Mouse (Mus musculus) activated CD4-positive, CD25-positive, alpha-beta regulatory T cell, adult 4 months (primary cell): Measurements from ENCODE around the gene Ncoa6. TPM values are rescaled to one million over a fixed set of nuclear protein-coding genes. Genes with fewer than 3 reads are reported as not detected.
A peak's percentile ranks its signal among the peaks of the same experiment; 100 is the strongest.

Source experiments
- ATAC-seq: one replicate; pipeline ENCODE4 v1.8.0; 2017
- polyA plus RNA-seq, 2 experiments: library from polyadenylated mRNA; unstranded; fragments of 100-300 nt; shearing (Covaris generic); gene quantifications; one replicate each; pipeline ENCODE4 v1.2.1; 2017

Ncoa6 gene
- polyA plus RNA-seq, 2 experiments from 2014 or later = 13.0 to 13.8 TPM

DNA sequence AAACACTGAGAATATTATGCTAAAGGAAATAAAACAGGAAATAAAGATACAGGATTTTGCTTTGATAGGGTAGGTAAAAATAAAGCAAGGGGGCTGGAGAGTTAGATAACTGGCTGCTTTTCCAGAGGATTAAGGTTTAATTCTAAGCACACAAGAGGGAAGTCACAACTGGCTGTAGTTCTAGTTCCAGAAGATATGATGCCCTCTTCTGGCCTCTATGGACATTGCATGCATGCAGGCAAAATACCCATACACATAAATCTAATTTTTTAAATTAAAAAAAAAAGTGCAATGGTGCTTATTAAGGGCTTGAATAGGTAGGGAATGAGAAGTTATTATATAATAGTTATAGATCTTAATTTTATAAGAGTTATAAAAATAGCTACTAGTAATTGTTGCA is 37.2 kb downstream of the Ncoa6 start:
- no peak for ATAC-seq

GRCm38 (mm10) chr2:155420911-155421310 is 52.8 kb downstream of the Ncoa6 start:
- ATAC-seq = no peak

- no peak for ATAC-seq
Observed at GRCm38 (mm10) chr2:155404635-155405034, 69.1 kb downstream of the Ncoa6 start.

- ATAC-seq = no peak
Observed at GRCm38 (mm10) chr2:155401926-155402325, 71.8 kb downstream of the Ncoa6 start.

DNA sequence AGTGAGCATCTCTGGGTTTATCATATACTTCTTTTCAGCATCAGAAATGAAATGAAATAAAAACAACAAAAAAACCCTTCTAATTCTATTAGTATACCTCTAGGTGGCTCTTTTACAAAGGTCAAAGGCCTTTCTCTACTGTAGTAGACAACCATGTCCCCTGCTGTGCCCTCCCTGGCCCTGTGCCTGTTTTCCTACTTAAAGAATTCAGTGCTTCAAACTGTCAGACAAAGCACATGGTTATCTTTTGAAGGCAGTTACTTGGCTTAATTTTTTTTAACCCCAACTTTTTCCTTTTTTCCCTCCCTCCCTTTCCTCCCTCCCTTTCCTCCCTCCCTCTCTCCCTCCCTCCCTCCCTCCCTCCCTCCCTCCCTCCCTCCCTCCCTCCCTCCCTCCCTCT is 73.4 kb downstream of the Ncoa6 start:
- no peak for ATAC-seq

DNA sequence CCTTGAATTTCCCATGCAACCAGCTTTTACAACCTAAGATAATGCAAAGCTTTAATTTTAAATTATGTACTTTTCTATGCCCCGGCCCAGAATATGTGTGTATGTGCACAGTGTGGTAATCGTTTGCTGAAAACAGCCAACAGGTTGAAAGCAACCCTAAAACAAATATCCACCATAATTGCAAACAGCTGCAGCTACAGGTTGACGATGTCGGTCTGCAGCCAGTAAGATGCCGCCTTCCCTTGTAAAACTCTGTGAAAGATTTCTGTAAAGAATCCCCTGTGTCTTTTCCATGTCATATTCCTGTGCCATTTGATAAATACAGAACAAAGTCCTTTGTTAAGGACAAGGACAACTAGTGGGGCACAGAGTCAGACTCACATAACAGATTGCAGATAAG is 79.1 kb downstream of the Ncoa6 start:
- no peak for ATAC-seq

GRCm38 (mm10) chr2:155388573-155388972 is 85.1 kb downstream of the Ncoa6 start:
- ATAC-seq = no peak

GRCm38 (mm10) chr2:155387052-155387451 is 86.6 kb downstream of the Ncoa6 start:
- ATAC-seq = no peak

DNA sequence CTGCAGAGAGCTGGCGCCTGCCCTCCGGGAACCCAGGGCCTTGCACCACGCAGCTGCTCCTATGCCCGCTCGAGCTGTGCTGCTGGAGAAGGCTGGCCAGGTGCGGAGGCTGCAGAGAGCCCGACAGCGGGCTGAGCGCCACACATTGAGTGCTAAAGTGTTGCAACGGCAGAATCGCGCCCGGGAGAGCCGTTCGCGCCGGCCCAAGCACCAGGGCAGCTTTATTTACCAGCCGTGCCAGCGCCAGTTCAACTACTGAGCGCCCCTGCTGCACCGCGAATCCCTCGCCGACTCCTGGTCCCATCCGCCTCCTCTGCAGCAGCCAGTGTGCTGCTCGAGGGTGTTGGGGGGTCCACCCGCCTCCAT is 87.2 kb downstream of the Ncoa6 start:
- no peak for ATAC-seq

GRCm38 (mm10) chr2:155385731-155386533 is 87.8 kb downstream of the Ncoa6 start:
- ATAC-seq = no peak

DNA sequence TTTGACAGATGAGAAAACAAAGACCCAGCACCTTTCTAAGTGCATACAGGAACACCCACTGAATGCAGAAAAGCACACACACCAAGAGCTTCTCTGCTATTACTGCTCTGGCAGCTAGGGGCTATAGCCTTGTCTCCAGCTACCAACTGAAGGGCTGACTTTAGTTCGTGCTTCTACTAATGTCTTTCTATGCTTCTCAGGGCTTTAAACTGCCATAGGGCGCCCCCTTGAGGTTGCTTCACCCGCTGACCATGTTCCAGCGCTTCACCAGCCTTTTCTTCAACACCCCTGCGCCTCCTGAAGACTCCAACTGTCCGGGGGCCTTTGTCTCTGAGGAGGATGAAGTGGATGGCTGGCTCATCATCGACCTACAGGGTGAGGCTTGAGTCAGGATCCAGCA is 88.6 kb downstream of the Ncoa6 start:
- ATAC-seq = peak; percentile 34

DNA sequence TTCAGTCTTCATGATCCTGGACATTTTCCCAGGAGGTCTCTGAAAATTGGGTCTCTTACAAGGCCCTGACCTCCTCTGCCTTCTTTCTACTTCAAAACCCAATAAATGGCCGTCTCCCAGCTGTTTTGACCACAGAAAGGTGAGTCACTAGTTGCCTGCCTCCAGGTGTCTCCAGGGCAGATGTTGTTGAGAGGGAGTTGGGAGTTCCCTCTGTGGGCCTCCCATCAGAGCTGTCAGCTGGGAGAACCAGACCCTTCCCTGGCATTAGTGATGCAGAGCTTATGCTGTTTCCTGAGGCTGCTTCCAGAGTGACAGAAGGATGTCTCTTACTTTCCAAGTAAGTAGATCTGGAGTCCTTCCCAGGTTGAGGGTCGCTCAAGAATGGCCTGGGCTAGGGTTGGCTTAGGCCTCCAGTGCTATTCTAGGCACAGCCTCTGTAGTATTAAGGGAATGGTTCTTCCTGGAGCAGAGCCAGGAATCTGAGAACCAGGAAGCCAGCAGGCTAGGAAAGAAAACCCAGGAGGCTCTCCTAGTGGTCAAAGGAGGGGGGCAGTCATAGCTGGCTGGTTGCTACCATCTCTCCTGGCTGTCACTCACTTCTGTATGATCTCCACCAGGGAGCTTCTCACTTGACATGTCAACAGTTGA is 90.8 kb downstream of the Ncoa6 start:
- no peak for ATAC-seq

GRCm38 (mm10) chr2:155382332-155382700 is 91.4 kb downstream of the Ncoa6 start:
- peak; percentile 3 for ATAC-seq

- peak; percentile 91 for ATAC-seq
Observed at GRCm38 (mm10) chr2:155381643-155382331, 91.9 kb downstream of the Ncoa6 start.

- ATAC-seq = no peak
Observed at GRCm38 (mm10) chr2:155381060-155381437, 92.6 kb downstream of the Ncoa6 start.

DNA sequence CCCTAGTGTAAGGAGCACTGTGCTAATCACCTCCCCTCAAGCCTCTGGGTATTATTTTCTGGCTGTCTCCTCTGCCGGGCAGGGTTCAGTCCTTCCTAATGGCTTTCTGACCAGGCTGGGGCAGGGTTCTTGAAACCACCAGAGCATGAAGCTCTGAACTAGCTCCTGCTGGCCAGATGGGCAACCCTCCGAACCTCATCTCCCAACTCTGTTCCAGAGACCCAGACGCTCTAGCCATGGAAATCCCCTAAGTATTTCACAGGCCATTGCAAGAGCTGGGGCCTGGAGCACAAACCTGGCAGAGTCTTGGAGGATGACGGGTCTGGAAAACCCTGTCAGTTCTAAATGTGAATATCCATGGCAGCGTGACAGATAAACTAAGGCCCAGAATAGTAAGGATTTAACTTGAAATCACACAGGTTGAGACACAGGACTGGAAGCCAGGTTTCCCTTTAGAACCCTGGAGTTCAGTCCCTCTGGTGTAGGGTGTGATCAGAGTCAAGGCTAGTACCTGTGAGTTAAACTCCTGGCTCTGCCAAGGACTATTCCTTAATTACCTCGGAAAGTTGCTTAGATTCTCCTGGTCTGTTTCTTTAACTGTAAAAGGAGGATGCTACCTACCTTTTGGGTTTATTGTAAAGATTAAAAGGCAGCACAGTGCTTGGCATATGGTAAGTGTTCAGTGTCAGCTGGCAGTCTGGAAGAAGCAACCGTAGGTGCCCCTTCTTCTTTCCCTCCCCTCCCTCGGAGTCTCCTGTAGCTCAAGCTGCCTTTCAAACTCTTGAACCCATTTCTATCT is 93.2 kb downstream of the Ncoa6 start, which contains the start of gene Trp53inp2:
Gene Trp53inp2 (plus strand): TSS at position 799 of the 799 bp plus-strand sequence.
- ATAC-seq = no peak

GRCm38 (mm10) chr2:155376191-155376590 is 97.5 kb downstream of the Ncoa6 start:
- ATAC-seq = no peak

GRCm38 (mm10) chr2:155374521-155374920 is 99.2 kb downstream of the Ncoa6 start:
- no peak for ATAC-seq

DNA sequence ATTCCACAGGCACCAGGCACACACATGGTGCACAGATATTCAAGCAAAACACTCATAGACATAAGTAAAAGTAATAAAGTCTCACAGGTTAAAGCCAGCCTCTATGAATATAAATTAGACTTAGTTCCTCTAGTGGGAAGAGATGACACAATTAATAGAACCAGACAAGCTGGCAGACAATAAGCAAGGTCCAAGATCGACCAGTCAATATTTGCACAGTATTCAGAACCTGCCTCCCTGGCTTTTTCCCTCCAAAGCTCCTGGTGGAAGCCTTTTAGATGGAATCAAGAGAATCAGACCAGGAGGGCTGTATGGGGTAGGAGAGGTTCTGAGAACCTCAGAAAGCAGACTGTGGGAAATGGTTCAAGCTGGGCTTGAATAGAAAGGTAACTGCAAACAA is 99.8 kb downstream of the Ncoa6 start:
- ATAC-seq = no peak

DNA sequence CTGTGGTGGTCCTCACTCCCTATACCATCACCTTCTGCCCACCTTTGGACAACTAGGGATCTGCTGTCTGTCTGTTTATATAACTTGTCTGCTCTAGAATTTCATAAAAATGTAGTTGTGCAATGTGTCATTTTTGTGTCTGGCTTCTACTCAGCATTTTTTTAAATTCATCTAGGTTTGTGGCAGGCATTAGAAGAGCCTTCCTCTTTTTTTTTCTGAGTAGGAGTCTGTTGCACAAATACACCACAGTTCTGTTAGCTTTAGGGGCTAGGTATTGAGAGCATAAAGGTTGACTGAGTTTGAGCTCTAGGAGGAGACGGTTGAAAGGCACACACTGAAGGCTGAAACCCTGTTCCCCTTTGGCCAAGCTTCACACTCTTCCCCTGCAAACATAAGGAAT is 100.4 kb downstream of the Ncoa6 start:
- ATAC-seq = no peak

DNA sequence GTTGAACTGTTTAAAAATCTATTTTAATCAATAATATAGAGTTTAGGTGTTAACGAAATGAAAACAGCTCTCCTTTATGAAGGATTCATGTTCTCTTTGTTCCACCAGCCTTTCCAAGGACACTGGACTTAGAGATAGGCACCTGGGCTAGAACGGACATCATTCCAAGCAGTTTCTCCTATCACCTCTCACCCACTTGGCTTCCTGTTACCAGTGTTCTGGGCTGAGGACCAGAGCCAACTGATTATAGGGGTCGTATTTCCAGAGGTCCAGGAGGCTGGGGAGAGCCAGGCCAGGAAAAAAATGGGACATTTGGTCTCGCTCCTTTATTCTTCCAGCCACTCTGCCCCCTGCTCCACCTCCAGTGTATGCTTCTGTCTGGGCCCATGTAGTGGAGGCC is 101.2 kb downstream of the Ncoa6 start:
- ATAC-seq = no peak

GRCm38 (mm10) chr2:155369333-155369883 is 104.3 kb downstream of the Ncoa6 start:
- no peak for ATAC-seq
